Mouse (Mus musculus) left cerebral cortex, adult 2 months (tissue): ENCODE measurements around the gene Svep1. TPM values are rescaled to one million over a fixed set of nuclear protein-coding genes. Genes with fewer than 3 reads are reported as not detected.

Experiments
- DNase-seq, 2 experiments: peaks; one replicate each; pipeline ENCODE4 v3.0.0; 2021 to 2022; ENCODE audit warnings: low spot score in 2 of 2, mixed read lengths in 1 of 2; ENCODE audit errors: extremely low spot score in 1 of 2
- H3K27ac ChIP-seq: fragments of 200-600 bp; 2 replicates; pipeline ENCODE4 v1.8.1; 2022
- H3K4me3 ChIP-seq: fragments of 200-600 bp; 2 replicates; pipeline ENCODE4 v1.8.1; 2022
- CTCF ChIP-seq: fragments of 200-600 bp; IDR thresholded peaks from 2 replicates; pipeline ENCODE4 v1.8.1; 2022; ENCODE audit warnings: antibody characterized with exemption, mild to moderate bottlenecking, moderate library complexity
- intact Hi-C: fragments of 180-260 bp; cut with DNase I; formaldehyde crosslinking; loops from one replicate; pipeline ENCODE4 v1.15.1; 2025
- total RNA-seq, 2 experiments: library from RNA; stranded (reverse); gene quantifications; 2 replicates each; pipeline ENCODE4 v1.2.3; 2021

The Svep1 gene
- total RNA-seq, 2 experiments from 2014 or later, result 0.77 to 1.0 TPM

DNA sequence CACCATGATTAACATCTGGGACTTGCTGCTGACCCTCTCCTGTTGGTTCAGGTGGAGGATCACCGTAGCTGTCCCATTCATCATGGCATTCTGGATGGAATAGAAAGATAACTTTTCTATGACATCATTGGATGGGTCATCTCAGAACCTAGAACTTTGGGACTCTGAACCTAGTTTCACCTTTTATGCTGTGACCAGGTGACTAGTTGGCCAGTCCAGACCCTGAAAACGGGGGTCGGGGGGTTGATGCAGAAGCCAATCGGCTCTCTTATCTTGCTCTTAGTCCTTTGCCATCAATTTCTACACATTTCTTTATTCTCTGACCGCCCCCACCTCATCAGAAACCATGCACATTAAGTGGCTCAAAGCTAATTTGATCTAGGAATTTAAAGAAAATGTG, 197.6 kb downstream of the Svep1 start, which contains the start of gene Txndc8:
Txndc8 (minus strand) TSS at position 101 of the 400 bp plus-strand sequence.
- TF ChIP-seq CTCF, result no peak
- intact Hi-C loops, result no loop called here
- DNase-seq, result no peak
- no peak within 1 kb of the TSS for H3K27ac ChIP-seq
- H3K4me3 ChIP-seq, result no peak within 1 kb of the TSS

DNA sequence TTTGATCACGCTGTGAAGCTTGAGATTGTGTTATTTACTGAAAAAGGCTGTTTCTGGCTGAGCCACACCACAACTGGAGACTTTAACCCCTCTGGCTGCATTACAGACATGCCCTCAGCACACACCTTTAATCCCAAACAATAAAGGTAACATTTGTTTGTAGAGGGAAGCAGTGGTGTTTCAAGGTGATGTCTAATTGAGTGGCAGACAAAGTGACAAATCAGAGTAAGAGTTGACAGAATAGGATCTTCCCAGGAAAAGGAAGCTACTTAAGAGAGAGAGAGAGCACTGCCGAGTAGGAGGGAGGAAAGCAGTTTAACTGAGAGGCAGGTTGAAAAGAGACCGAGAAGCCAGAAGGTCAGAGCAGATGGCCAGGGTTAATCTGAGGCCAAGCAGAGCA, 203.2 kb downstream of the Svep1 start:
- no peak for DNase-seq
- intact Hi-C loops, result no loop called here
- no peak overlapping the region for H3K27ac ChIP-seq
- no peak for TF ChIP-seq CTCF
- no peak overlapping the region for H3K4me3 ChIP-seq

Other genes starting within 250 kb of the Svep1 start
- gene Txndc8, start 197.7 kb downstream of the Svep1 start, total RNA-seq, result not detected
- gene Musk, start 79.1 kb upstream of the Svep1 start, total RNA-seq, result 1 to 10 TPM; 1.5 to 1.7 TPM